Mouse (Mus musculus): ENCODE data around the gene Resp18.

The Resp18 gene

DNA sequence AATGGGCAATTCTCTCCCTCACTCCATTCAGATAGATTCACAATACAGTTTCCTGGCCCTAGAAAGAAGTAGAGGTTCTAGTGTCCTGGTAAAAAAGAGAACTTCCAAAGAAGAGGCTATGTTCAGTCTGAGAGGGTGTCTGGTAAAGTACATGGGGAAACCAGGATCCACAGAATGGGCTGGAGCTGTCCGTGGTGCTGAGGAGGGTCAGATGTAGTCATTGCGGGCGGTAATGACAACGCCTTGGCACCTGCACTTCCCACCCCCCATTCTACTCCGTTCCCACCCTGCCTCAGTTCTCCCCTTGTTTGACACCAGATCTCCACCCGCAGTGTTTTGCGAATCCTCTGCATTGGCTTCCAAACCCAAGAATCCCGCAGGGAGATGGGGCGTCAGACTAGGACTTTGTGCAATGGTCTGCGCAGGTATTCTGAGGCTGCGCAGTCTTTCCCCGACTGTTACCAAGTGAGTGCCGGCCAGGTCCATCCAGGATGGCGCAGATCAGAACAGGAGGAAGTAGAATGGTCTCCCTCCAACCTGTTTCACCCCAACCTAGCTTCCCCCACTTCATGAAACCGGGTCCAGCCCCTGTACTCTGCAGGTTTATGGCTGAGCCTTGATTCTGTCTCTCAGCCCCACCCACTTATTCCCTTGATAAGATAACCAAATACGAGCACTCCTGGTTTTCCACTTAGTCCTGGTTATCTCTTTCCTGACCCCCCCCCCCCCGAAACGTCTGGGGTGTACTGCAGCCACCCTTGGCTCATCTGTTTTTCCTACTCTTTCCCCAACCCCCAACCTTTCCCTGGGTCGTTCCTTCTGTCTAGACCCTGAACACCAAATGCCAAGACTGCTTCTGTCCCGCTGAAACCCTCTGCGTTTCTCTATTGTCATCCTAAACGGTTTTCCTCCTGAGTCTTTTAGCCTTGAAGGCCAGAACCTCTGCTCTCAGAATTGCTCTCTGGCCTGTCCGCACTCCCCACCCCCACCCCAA is 723 bp downstream of the Resp18 start:
- DNase-seq (ENCODE audit: low spot score) = peak; percentile 84

DNA sequence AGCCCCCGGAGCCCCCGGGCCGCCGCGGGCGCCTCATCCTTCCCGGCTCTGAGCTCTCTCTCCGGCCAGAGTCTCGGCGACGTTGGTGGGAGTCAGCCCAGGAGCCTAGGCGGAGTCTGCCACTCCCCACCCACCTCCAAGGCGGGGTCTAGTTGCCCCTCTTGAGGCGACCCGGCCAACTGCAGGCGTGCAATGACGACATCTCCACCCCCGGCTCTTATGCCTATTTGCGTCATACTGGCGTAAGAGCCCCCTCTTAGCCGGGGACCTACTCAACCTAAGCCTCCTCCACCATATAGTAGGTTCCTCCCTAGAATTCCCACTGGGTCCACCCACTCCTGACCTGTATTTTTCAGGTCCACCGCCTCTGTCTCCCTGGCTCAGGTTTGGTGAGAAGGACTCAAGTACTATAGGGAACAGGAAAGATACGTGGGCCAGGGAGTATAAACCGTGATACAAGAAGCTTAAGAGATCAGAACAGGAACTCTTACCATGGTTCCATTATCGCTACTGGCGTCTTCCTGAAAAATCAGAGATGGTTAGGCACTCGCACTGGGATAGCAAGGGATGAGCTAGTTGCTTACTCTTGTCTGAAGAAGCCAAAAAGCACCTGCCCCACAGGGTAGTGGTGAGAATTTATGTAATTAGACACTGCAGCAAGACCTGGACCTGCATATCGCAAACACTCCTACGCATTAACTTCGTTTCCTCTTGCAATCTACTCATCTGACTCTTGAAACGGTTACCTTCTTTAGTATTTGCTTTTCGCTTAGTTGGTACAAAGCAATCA is 13.9 kb downstream of the Resp18 start, which contains the start of gene Ptprn:
TSS of gene Ptprn (minus strand) at position 412 of the 790 bp plus-strand sequence.
- peak; percentile 27 for DNase-seq (ENCODE audit: low spot score)

DNA sequence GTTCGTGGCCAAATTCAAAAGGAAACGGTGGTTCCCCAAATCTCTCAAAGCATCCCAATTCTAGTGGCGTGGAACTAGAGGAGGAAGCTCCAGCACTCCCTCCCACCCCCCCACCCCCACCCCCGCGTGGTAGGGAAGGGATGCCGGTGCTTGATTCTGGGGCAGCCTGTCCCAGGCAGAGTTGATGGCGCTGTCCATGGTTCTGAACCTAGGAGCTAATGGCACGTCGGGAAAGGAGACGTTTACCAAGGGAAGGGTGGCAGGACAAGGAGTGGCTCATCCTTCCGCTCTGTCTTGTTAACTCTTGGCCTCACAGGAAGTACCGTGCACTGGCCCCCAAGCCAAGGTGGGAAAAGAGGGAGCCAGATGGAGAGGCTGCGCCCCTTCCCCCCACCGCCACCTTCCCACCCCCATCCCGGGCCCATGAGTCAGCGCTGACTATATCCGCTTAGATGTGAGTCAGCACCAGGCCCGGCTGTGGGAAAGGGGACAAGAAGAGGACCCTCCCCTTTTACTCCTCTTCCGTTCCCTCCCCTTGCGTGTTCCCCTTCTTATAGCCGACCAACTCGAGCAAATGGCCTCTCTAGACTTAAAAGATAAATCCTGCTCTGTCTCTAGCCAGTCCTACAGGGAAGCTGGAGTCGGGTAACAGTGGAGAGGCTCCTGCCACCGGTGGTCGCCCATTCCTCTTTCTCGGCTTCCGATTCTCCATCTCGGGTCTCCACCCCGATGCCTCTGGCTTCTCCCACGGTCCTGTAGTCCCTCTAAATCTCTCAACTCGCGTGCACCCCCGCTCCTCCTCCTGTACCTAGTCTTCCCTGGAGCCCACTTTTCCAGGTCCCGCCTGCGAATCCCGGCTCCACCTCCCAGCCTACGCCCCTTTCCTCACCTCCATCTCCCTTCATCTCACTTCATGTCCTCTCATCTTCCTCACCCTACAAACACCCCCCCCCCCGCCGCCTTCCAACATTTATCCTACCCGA is 15.0 kb downstream of the Resp18 start:
- peak; percentile 90 for DNase-seq (ENCODE audit: low spot score)

DNA sequence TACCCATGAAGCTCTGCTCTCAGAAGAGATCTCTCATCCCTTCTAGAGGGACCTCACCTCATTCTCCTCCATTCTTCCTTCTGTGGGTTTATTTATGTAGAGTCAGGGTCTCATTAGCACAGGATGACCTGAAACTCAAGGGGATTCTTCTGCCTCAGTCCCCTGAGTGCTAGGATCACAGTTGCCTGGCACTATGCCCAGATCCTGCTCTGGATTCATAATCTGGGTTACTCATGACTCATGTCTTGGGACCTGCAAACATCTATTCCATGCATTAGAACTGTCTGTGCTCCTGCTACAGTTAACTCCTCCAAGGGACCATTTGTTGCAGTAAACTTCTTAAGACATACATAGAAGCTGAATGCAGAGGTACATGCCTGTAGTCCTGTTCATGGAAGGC is 16.9 kb downstream of the Resp18 start:
- DNase-seq (ENCODE audit: low spot score) = no peak

DNA sequence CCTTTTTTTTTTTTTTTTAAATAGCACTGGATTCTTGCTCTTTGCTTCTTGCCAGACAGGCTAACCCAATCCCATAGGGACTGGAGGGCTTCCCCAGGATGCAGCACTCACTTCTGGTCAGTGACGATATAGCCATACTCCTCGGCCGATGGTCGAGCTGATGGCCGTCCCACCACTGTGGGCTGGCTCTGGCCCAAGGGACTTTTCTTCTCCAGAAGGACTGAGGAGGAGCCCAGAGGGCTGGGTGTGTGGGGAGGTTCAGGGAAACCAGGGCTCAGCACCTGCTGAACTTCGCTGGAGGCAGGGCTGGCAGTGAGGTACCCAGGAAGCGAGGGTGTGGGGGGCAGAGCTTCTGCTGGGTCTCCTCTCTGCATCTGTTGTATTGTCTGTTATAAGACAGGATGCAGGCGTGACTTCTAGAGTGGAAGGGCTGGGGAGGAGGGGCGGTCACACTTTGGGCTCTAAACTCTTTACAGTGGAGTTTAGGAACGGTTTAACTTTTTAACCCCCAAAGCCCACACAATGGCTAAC is 22.6 kb downstream of the Resp18 start:
- no peak for DNase-seq (ENCODE audit: low spot score)

DNA sequence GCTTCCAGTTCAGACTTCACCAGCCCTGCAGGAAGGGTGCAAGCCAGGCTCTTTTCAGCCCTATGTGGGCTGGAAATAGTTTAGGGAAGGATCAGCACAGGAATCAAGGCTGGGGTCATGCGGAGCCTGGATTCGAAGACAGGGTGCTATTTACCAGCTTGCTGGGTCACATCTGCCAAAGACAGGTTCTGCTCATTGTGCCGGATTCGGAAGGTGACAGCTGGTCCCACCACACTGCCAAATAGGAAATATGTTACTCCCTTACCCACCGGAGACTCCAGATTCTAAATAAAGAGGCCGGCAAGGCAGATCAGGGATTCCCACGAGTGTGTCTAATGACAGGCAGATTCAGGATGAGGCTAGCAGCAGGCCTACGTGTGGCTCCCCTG is 23.6 kb downstream of the Resp18 start:
- DNase-seq (ENCODE audit: low spot score) = no peak

DNA sequence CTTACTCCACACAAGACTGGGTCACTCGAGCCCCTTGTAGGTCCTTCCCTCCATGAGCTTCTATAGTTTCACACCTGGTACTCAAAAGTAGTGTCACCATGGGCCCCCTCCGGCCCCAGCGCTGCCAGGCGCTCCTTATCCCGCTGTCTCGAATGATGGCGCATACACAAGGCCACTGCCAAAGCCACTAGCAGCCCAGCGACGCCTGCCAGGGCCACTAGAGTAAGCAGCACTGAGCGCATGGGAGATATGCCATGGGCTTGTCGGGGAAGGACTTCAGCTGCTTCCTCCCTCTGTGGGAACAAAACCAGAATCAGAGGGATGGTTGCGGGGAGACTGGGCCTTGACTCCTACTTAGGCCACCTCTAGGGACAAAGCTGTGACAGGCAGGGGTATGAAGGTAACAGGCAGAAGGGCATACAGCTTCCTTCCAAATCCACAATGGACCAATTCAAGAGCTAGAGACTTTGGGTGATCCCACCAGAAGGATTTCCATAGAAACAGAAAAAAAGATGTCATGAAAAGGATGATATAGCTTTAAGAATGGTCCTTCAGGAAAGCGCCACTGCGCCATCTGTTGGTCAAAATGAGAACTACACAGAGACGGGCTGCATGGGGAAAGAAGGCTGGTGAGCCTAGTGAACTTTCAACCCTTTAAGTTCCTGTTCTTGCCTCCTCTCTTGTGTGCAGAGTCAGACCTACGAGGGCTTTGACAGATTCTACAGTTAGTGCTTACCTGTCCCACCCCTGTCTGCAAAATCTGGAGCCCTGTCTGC is 24.2 kb downstream of the Resp18 start:
- peak; percentile 89 for DNase-seq (ENCODE audit: low spot score)

DNA sequence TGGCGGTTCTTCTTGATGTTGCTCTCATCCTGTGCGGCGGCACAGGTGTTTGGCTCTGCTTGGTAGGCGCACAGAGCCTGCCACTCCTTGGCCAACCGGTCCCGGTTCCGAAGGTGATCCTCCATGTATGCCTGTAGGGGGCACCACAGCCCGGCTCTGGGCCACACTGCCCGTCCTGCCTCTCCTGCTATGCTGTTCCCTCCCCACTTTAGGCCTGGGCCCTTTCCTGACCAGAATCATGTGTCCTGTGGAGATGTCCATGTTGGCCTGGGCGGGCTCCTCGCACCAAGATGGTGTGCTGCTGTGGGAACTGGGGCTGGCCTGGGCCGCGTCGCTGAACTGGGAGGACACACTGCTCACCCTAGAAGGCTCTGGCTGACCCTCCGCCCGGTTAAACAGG is 25.2 kb downstream of the Resp18 start:
- DNase-seq (ENCODE audit: low spot score) = no peak

DNA sequence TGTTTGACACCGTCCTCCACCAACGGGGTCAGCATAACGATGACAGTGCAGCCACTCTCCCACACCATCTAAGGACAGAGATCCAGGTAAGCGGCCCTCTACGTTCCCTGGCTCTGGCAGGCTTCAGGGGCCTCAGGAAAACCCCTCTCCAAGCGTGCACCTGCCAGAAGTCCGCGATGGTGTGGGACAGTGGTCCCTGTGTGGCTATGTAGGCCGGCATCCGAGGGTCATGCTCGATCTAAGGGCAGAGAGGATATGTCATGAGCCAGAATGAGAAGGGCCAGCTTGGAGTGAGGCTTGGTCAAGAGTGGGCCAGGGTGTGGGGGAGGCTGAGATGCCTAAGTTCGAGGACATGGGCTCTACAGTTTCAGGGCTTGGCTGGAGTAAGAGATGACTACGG is 25.9 kb downstream of the Resp18 start:
- DNase-seq (ENCODE audit: low spot score) = no peak

DNA sequence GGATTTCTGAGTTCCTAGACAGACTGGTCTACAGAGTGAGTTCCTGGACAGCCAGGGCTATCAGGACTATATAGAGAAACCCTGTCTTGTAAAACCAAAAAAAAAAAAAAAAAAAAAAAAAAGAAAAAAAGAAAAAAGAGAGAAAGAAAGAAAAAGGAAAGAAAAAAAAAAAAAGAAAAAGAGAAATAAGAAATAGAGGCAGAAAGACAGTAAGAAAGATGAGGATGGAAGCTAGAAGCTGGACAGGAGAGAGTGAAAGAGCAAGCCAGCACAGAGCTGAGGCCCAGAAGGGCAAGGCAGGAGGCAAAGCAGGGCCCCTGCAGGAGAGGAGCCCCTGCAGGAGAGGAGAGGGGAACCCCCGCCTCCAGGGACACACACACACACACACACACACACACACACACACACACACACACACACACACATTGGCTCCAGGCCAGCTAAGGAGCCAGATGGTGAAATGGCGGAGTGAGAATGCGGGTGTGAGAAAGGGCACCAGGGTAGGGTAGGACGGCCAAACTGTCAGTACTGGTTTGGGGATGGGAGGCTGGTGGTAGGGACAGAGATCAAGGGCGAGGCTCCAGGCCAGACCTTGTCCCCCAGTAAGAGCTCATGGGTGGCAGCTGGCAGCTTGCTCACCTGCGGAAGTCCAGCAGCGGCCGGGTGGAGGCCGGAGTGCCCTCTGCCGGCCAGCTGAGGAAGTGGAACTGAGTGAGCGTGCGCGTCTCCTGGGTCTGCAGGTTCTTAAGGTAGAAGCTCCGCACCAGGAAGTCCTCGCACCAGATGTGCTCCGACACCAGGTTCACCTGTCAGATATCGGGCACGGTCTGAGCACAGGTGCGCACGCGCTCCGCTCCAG is 26.9 kb downstream of the Resp18 start:
- peak; percentile 74 for DNase-seq (ENCODE audit: low spot score)

DNA sequence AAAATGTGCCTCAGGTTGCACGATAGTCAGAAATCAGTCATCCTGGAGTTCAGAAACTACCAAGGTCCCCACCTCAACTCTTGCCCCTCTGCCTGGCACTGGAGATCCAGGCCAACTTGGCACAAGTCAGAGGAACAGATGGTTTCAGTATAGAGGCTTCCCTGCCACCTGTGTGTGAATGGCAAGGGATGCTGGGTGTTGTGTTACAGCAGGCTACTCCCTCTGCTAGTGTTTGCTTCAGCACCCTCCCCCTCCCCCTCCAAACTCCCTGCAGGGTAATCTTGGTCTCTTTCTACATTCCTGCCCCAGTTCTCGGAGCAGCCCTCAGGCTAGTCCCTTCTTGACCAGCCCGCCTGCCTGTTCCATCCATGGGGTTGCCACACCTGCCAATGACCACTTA is 27.7 kb downstream of the Resp18 start:
- no peak for DNase-seq (ENCODE audit: low spot score)

DNA sequence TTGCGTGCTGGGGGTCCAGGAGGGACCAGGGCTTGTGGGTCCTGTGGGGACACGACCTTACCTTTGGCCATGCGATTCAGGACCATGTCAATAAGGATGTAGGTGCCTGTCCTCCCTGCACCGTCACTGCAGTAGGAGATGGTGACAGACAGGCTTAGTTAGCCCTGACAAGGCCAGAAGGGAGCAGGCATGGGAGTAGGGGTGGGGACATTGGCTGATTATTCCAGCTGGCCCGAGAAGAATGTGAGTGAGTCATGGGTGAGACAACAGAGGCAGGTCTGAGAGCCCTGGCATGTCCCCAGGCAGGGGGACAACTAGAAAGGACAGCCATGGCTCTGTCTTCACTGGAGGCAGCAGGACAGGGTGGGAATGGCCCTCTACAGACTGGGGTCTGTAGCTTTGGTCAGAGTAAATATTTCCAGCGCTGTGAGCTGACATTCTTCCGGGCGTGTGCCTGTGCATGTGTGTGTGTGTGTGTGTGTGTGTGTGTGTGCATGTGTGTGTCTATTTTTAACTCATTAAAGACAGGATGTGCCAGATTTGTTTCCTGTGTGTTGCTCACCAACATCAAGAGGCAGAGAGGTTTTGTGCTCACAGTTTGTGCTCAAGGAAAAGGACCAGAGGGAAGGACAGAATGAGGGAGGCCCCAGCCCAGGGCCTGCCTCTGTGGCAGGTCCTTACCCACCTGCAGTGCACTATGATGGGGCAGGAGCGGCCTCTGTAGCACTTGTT is 30.0 kb downstream of the Resp18 start:
- no peak for DNase-seq (ENCODE audit: low spot score)

DNA sequence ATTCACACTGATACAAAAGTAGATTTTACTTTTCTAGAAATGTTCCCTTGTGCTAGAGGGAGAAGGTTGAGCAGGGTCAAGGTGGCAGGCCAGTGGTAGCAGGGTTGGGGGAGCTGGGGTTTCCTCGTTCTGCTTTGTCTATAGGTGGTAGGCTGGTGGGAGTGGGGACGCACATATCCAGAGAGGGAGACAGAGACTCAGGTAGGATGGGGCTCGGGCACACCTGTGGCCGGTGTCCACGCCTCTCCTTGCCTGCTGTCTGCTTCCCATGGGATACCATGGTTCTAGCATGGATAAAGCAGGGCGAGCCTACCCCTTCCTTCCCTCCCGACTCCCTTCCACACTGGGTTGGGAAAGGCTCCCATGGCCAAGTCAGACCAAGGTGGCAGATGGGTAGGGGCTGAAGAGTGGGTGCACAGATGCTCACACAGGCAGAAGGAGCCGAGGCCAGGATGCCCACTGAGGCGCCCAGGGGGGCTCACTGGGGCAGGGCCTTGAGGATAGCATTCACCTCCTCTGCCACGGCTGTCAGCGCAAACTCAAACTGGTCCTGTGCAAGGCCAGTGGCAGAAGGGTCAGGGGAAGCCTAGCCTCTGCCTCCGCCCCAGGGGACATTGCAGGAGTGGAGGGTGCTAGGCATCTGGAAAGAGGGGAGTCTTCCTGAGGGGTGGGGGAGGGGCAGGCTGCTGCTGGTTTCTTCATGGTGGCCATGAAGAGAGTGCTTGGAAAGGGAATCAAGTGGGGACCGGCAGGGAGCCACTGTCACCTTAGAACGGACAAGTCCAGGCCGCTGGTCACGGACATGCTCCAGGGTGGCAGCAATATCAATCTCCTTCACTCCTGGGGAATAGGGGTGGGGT is 30.9 kb downstream of the Resp18 start:
- DNase-seq (ENCODE audit: low spot score) = no peak

DNA sequence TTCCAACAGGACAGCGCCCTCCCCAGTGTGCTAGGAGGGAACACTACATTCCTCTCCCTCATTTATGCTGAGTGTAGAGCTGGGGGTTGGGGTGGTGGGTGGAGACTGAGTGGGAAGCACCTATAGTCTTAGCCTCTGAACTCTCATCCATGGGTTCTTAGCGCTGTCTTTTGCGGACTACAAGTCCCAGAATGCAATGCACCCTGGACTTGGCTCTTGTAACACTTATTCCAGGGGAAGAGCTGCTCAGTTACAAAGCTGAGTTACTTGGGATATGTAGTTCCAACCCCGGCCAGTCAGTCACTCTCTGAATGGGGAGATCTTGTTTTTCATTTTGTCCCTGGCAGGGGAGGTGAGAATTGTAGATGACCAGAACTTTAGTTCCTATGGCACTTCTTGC is 33.4 kb downstream of the Resp18 start:
- DNase-seq (ENCODE audit: low spot score) = peak; percentile 75

DNA sequence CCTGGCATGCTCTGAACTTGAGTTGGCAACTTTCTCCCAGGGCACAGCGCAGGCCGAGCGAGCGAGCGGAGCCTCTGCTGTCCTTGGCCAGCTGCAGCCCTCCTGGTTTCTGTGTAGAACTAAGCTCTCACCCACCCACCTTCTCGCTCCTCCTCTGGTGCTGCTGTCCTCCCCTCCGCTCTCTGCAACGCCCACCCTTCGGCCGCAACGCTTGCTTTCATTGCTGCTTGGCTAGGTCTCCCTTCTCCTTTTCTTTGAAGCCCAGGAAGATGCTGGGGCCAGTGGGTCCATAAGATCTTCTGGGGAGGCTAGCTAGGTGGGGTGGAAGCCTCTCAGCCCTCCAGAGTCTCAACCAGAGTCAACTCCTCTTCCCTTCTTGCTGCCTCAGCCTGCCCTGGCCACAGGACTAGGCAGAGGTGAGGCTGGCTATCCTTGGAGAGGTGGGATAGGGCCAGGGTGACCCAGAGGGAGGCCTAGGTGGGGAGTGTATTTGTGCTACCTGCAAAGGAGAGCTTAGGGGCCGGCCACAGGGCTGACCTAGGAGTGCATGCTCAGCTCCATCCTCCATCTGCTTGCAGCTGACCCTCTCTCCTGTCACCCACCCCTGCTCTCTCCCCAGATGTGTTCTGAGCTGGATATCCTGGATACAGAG is 33.9 kb downstream of the Resp18 start:
- no peak for DNase-seq (ENCODE audit: low spot score)

DNA sequence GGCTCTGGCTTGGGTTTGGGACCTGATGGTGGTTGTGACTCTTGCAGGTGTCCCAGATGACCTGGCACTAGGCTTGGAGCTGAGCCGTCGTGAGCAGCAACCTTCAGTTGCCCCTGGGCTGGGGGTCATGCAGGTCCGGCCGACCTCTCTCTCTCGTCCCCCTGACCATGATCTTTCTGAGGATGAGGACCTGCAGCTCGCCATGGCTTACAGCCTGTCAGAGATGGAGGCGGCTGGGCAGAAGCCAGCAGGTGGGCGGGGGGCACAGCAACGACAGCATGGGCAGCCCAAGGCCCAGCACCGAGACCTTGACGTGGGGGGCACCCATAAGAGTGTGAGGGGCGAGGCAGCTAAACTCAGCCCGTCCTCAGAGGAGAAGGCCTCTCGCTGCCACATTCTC is 34.8 kb downstream of the Resp18 start:
- DNase-seq (ENCODE audit: low spot score) = no peak

DNA sequence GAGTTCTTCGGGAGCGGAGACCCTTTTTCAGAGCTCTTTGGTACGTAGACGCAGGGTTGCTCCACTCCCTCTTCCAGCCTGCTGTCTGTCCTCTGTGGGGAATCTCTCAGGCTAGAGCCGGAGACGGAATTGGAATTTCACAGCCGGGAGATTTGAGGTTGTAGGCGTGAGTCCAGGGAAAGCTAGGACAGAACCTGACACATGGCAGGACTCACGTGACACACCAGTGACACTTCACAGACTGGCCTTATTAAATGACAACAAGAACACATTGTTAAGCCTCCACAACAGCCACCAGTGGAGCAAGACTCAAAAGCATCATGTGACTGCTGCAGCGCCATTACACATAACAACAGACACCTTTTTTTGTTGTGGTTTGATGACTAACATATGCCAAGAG is 38.6 kb downstream of the Resp18 start:
- DNase-seq (ENCODE audit: low spot score) = no peak

All from embryo, embryonic 10.5 days (tissue).